13 mouse cellular contexts compared by ENCODE assay signal in genomic region chr2:93906316-93906715, GRCm38 (mm10). TPM values are rescaled to one million over a fixed set of nuclear protein-coding genes. Genes with fewer than 3 reads are reported as not detected.
DNase-seq lines count a peak whose midpoint lies in the region; ATAC-seq and TF ChIP-seq lines count a peak whose summit lies in the region.
"Had no signal": no experiment of that assay in that cellular context is flagged by ENCODE, and none has a peak within 500 bp of the region (broad histone marks: within the 10 kb centered on the region; RNA-seq: fewer than 3 reads in every experiment).

No protein-coding gene starts in this region.

- no peak overlapping the region for H3K4me2 ChIP-seq in forebrain, postnatal 0 days (ENCODE audit: low read depth)

- H3K4me3 ChIP-seq in forebrain, embryonic 10.5 days: no peak overlapping the region
- no peak overlapping the region for H3K4me3 ChIP-seq in forebrain, postnatal 0 days (ENCODE audit: low read depth, low read length)
- H3K4me3 ChIP-seq in lung, adult 2 months (replicated peaks; ENCODE audit: extremely low read depth, low read depth, low read length): no peak overlapping the region
- H3K4me3 ChIP-seq in cerebellum, adult 2 months (replicated peaks; ENCODE audit: insufficient read depth, low read depth, low read length): no peak overlapping the region
- H3K4me3 ChIP-seq: embryonic facial prominence, embryonic 10.5 days; myocyte had no signal

- 31% methylated on average over 4 of the region's 4 CpGs for WGBS in forebrain, embryonic 10.5 days
- 51% methylated on average over 4 of the region's 4 CpGs for WGBS in forebrain, postnatal 0 days
- WGBS in lung, adult 2 months: 55% methylated on average over 4 of the region's 4 CpGs
- WGBS in cerebellum, adult 2 months: 67% methylated on average over 4 of the region's 4 CpGs

- TF ChIP-seq POLR2A in lung, adult 2 months (IDR thresholded peaks at IDR 0.05; ENCODE audit: borderline replicate concordance, extremely low read depth, low read depth, low read length): no peak
- no peak for TF ChIP-seq POLR2A in cerebellum, adult 2 months (IDR thresholded peaks at IDR 0.05; ENCODE audit: borderline replicate concordance, insufficient read depth, low read length)

- no peaks in the 10 kb centered on the region for H3K27me3 ChIP-seq in forebrain, embryonic 10.5 days (ENCODE audit: poor library complexity, severe bottlenecking)
- H3K27me3 ChIP-seq in forebrain, postnatal 0 days (ENCODE audit: insufficient read depth, low read length): no peaks in the 10 kb centered on the region
- H3K27me3 ChIP-seq in cerebellum, adult 2 months (ENCODE audit: control insufficient read depth, insufficient read depth, low read length): no peaks in the 10 kb centered on the region

- no peak overlapping the region for H3K9ac ChIP-seq in forebrain, postnatal 0 days

- H3K36me3 ChIP-seq in forebrain, embryonic 10.5 days (replicated peaks): no peaks in the 10 kb centered on the region
- no peaks in the 10 kb centered on the region for H3K36me3 ChIP-seq in forebrain, postnatal 0 days (ENCODE audit: insufficient read depth)
- H3K36me3 ChIP-seq: embryonic facial prominence, embryonic 10.5 days had no signal

- no peak for TF ChIP-seq CTCF in forebrain, postnatal 0 days (IDR thresholded peaks at IDR 0.05; ENCODE audit: low read depth)
- no peak for TF ChIP-seq CTCF in lung, adult 2 months (IDR thresholded peaks at IDR 0.05; ENCODE audit: insufficient read depth, low read length)
- TF ChIP-seq CTCF in cerebellum, adult 2 months (IDR thresholded peaks at IDR 0.05; ENCODE audit: borderline replicate concordance, insufficient read depth, low read depth, low read length): no peak

- no peak for DNase-seq in forebrain, embryonic 10.5 days (ENCODE audit: extremely low spot score, low spot score)
- no peak for DNase-seq in forebrain, postnatal 0 days
- peak; percentile 41 to 47 for DNase-seq in lung, adult 18-20 months
- DNase-seq in lung, adult 2 months: no peak
- DNase-seq in gastrocnemius, postnatal 14 days: peak; percentile 74
- DNase-seq in lung, postnatal 25 days (ENCODE audit: low spot score): peak; percentile 26
- no peak for DNase-seq in frontal cortex, postnatal 14 days (ENCODE audit: low spot score in 2 of 2)
- no peak for DNase-seq in cerebellum, adult 2 months
- DNase-seq: right cerebral cortex, postnatal 14 days had no signal

- peak overlapping the region; percentile 60 for H3K27ac ChIP-seq in forebrain, embryonic 10.5 days
- no peak overlapping the region for H3K27ac ChIP-seq in forebrain, postnatal 0 days (ENCODE audit: low read depth, low read length)
- H3K27ac ChIP-seq in cerebellum, adult 2 months (ENCODE audit: insufficient read depth, low read length): no peak overlapping the region
- H3K27ac ChIP-seq: embryonic facial prominence, embryonic 10.5 days had no signal

- peaks cover 24% of the 10 kb centered on the region for H3K4me1 ChIP-seq in forebrain, embryonic 10.5 days
- peaks cover 12% of the 10 kb centered on the region; the same call in 1 of the 2 replicates for H3K4me1 ChIP-seq in forebrain, postnatal 0 days (ENCODE audit: insufficient read depth)
- peaks cover 10% of the 10 kb centered on the region for H3K4me1 ChIP-seq in lung, adult 2 months (ENCODE audit: control insufficient read depth, insufficient read depth, low read length)
- peaks cover 10% of the 10 kb centered on the region for H3K4me1 ChIP-seq in cerebellum, adult 2 months (ENCODE audit: control insufficient read depth, insufficient read depth, low read length)

- intact Hi-C loops in gastrocnemius, postnatal 14 days (cut with DNase I; ENCODE audit: low total_unique reads): loop anchor here (5.0 kb wide), 1 partner anchor 51 kb away; the partner anchor contains the start of gene Gm13889

- H3K9me3 ChIP-seq in forebrain, embryonic 10.5 days: no peaks in the 10 kb centered on the region
- no peaks in the 10 kb centered on the region for H3K9me3 ChIP-seq in forebrain, postnatal 0 days (ENCODE audit: low read length)
- H3K9me3 ChIP-seq: embryonic facial prominence, embryonic 10.5 days had no signal

- ATAC-seq in forebrain, postnatal 0 days: no peak
- ATAC-seq: intestine, embryonic 16.5 days had no signal

RNA-seq across cellular contexts. Expression of gene Accsl, which starts 37.4 kb away (rescaled TPM):
- 0.60 TPM in 1 of 2 replicates, not detected in the other for polyA plus RNA-seq in forebrain, embryonic 10.5 days (2016; fragmentation: Nextera tagmentation; extraction: Ambion mirVana)
- 0.08 and 1.2 TPM in 2 replicates for total RNA-seq in forebrain, postnatal 0 days (2014; rRNA removed)
- polyA plus RNA-seq in forebrain, postnatal 0 days (2015; fragmentation: Nextera tagmentation; extraction: Ambion mirVana): 0.22 and 0.38 TPM in 2 replicates
- 0.08 TPM in 1 of 2 replicates, not detected in the other for polyA plus RNA-seq in lung, adult 2 months (2012; rRNA removed)
- not detected for total RNA-seq in gastrocnemius, postnatal 14 days (2021)
- 0.72 and 1.1 TPM in 2 replicates for polyA plus RNA-seq in cerebellum, adult 2 months (2012; rRNA removed)
- polyA plus RNA-seq: intestine, embryonic 16.5 days; liver, embryonic 16.5 days had no signal

RNA-seq across cellular contexts. Expression of gene Gm13889, which starts 50.7 kb away (rescaled TPM):
- 1.5 and 1.6 TPM in 2 replicates for polyA plus RNA-seq in forebrain, embryonic 10.5 days (2016; fragmentation: Nextera tagmentation; extraction: Ambion mirVana)
- total RNA-seq in forebrain, postnatal 0 days (2014; rRNA removed): 47.5 and 72.6 TPM in 2 replicates
- 29.3 and 34.2 TPM in 2 replicates for polyA plus RNA-seq in forebrain, postnatal 0 days (2015; fragmentation: Nextera tagmentation; extraction: Ambion mirVana)
- 51.8 and 107 TPM in 2 replicates for polyA plus RNA-seq in lung, adult 2 months (2012; rRNA removed)
- total RNA-seq in gastrocnemius, postnatal 14 days (2021): 10 to 100 TPM in 1 of 2 experiments, 1 to 10 TPM in 1; 9.5 to 15.6 TPM
- 47.8 and 49.0 TPM in 2 replicates for polyA plus RNA-seq in cerebellum, adult 2 months (2012; rRNA removed)

RNA-seq across cellular contexts. Expression of gene Accs, which starts 56.6 kb away (rescaled TPM):
- polyA plus RNA-seq in forebrain, embryonic 10.5 days (2016; fragmentation: Nextera tagmentation; extraction: Ambion mirVana): 8.8 and 9.2 TPM in 2 replicates
- total RNA-seq in forebrain, postnatal 0 days (2014; rRNA removed): 14.2 and 15.2 TPM in 2 replicates
- 3.8 and 5.1 TPM in 2 replicates for polyA plus RNA-seq in forebrain, postnatal 0 days (2015; fragmentation: Nextera tagmentation; extraction: Ambion mirVana)
- 17.5 and 19.1 TPM in 2 replicates for polyA plus RNA-seq in lung, adult 2 months (2012; rRNA removed)
- total RNA-seq in gastrocnemius, postnatal 14 days (2021): 1 to 10 TPM; 3.0 to 3.4 TPM
- 10.6 and 12.8 TPM in 2 replicates for polyA plus RNA-seq in cerebellum, adult 2 months (2012; rRNA removed)

Comparison
In these comparisons a context has a peak if more than half of its experiments do, and no peak if none do; other contexts are left out.
1. DNase-seq: peak in lung, adult 18-20 months (2 of 2), gastrocnemius, postnatal 14 days (single experiment) and lung, postnatal 25 days (single experiment); none in forebrain, embryonic 10.5 days (single experiment), forebrain, postnatal 0 days (single experiment), lung, adult 2 months (single experiment), frontal cortex, postnatal 14 days (0 of 2) and cerebellum, adult 2 months (0 of 2).
2. RNA of gene Gm13889, which starts 50.7 kb away (polyA plus RNA-seq): 51.8 to 107 TPM in lung, adult 2 months, 47.8 to 49.0 TPM in cerebellum, adult 2 months and 29.3 to 34.2 TPM in forebrain, postnatal 0 days; 1.5 to 1.6 TPM in forebrain, embryonic 10.5 days; every median in the first group is over 10 times any median in the second.